Mouse (Mus musculus): ENCODE results near the gene Hspb7. TPM values are rescaled to one million over a fixed set of nuclear protein-coding genes. Genes with fewer than 3 reads are reported as not detected.

The Hspb7 gene
- polyA plus RNA-seq, 1 experiment from 2014 or later, result 5.3 TPM

DNA sequence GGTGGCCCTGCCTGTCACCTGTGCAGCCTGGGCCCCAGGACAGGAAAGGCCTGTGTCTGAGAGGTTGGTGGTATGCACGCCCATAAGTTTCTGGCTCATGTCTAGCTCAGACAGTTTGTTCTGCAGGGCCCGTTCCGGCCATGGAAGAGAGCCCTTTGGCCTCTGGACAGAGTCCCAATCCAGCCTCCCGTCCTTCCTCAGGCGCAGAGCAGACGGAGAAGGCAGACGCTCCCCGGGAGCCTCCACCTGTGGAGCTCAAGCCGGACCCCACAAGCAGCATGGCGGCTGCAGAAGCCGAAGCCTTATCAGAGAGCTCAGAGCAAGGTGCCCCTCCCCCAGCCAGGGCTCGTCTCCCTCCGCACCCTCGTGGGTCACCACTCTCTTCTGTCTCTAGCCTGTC, 42.9 kb downstream of the Hspb7 start:
- 76% methylated on average over 14 of the region's 14 CpGs for WGBS
- Histone ChIP-seq H3K36me3 (ENCODE audit: control insufficient read depth, insufficient read depth, low read length) (peaks cover 30% of the 10 kb centered on the region), H3K4me2 (ENCODE audit: low read depth, low read length) (no peak overlapping the region), H3K9ac (ENCODE audit: low read depth, low read length) (no peak overlapping the region), H3K27ac (ENCODE audit: low read length) (no peak overlapping the region), H3K27me3 (replicated peaks; ENCODE audit: control insufficient read depth, insufficient read depth, low read length) (no peaks in the 10 kb centered on the region), H3K9me3 (ENCODE audit: control insufficient read depth, low read length) (no peaks in the 10 kb centered on the region), H3K4me1 (ENCODE audit: control insufficient read depth, insufficient read depth, low read length) (peaks cover under 1% of the 10 kb centered on the region), H3K4me3 (ENCODE audit: low read length) (no peak overlapping the region)
- no peak for ATAC-seq

DNA sequence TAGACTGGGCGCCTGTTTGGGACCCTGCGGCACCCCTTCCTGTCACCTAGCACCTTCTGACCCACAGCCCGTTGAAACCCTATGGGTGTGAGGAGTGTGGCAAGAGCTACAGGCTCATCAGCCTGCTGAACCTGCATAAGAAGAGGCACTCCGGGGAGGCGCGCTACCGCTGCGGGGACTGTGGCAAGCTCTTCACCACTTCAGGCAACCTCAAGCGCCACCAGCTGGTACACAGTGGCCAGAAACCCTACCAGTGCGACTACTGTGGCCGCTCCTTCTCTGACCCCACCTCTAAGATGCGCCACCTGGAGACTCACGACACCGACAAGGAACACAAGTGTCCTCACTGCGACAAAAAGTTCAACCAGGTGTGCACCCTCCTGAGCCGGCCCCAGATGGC, 44.1 kb downstream of the Hspb7 start:
- Histone ChIP-seq H3K4me1 (ENCODE audit: control insufficient read depth, insufficient read depth, low read length) (peaks cover 5% of the 10 kb centered on the region; the same call in 1 of the 2 replicates), H3K27me3 (replicated peaks; ENCODE audit: control insufficient read depth, insufficient read depth, low read length) (no peaks in the 10 kb centered on the region), H3K9me3 (ENCODE audit: control insufficient read depth, low read length) (no peaks in the 10 kb centered on the region), H3K27ac (ENCODE audit: low read length) (no peak overlapping the region), H3K4me2 (ENCODE audit: low read depth, low read length) (no peak overlapping the region), H3K4me3 (ENCODE audit: low read length) (no peak overlapping the region), H3K9ac (ENCODE audit: low read depth, low read length) (no peak overlapping the region), H3K36me3 (ENCODE audit: control insufficient read depth, insufficient read depth, low read length) (peaks cover 33% of the 10 kb centered on the region)
- no peak for ATAC-seq
- WGBS, result 74% methylated on average over 16 of the region's 16 CpGs

DNA sequence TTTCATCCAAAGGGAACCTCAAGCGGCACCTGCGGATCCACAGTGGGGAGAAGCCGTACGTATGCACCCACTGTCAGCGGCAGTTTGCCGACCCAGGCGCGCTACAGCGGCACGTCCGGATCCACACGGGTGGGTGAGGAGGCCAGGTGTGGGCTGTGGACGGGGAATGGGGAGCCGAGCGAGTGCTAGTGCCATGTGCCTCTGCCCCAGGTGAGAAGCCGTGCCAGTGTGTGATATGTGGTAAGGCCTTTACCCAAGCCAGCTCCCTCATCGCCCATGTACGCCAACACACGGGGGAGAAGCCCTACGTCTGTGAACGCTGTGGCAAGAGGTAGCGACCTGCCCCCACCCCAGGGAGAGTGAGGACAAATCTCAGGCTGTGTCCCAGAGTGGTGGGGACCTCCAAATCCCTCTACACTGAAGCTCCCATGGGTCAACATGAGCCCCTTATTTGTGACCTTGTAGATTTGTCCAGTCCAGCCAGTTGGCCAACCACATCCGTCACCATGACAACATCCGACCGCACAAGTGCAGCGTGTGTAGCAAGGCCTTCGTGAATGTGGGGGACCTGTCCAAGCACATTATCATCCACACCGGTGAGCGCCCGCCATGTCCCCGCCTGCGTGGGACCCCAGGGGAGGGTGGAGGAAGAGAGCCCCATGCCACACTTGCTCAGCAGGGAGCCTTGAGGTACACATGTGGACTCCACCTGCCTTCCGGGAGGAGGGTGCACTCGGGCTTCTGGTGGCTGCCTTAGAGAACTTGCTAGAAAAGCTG, 45.1 kb downstream of the Hspb7 start:
- Histone ChIP-seq H3K4me3 (ENCODE audit: low read length) (no peak overlapping the region), H3K9ac (ENCODE audit: low read depth, low read length) (no peak overlapping the region), H3K4me1 (ENCODE audit: control insufficient read depth, insufficient read depth, low read length) (peaks cover 5% of the 10 kb centered on the region; the same call in 1 of the 2 replicates), H3K4me2 (ENCODE audit: low read depth, low read length) (no peak overlapping the region), H3K27me3 (replicated peaks; ENCODE audit: control insufficient read depth, insufficient read depth, low read length) (no peaks in the 10 kb centered on the region), H3K36me3 (ENCODE audit: control insufficient read depth, insufficient read depth, low read length) (peaks cover 36% of the 10 kb centered on the region), H3K27ac (ENCODE audit: low read length) (no peak overlapping the region), H3K9me3 (ENCODE audit: control insufficient read depth, low read length) (no peaks in the 10 kb centered on the region)
- 90% methylated on average over 34 of the region's 34 CpGs for WGBS
- ATAC-seq, result no peak

DNA sequence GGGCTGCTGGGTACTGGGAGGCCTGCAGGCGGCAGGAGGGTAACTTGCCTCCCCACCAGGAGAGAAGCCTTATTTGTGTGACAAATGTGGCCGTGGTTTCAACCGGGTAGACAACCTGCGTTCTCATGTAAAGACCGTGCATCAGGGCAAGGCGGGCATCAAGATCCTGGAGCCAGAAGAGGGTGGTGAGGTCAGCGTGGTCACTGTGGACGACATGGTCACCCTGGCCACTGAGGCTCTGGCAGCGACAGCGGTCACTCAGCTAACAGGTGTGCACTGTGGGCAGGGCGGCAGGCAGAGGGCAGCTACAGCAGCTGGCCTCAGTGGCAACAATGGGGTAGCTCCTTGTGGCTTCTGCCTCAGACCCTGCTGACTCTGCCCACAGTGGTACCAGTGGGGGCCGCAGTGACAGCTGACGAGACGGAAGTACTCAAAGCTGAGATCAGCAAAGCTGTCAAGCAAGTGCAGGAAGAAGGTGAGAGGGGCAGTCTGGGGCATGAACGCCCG, 45.8 kb downstream of the Hspb7 start:
- H3K27ac ChIP-seq (ENCODE audit: low read length), result no peak overlapping the region
- H3K27me3 ChIP-seq (replicated peaks; ENCODE audit: control insufficient read depth, insufficient read depth, low read length), result no peaks in the 10 kb centered on the region
- ATAC-seq, result no peak
- H3K36me3 ChIP-seq (ENCODE audit: control insufficient read depth, insufficient read depth, low read length), result peaks cover 39% of the 10 kb centered on the region
- H3K4me3 ChIP-seq (ENCODE audit: low read length), result no peak overlapping the region
- H3K4me1 ChIP-seq (ENCODE audit: control insufficient read depth, insufficient read depth, low read length), result peaks cover 5% of the 10 kb centered on the region; the same call in 1 of the 2 replicates
- H3K9ac ChIP-seq (ENCODE audit: low read depth, low read length), result no peak overlapping the region
- 90% methylated on average over 16 of the region's 16 CpGs for WGBS
- no peak overlapping the region for H3K4me2 ChIP-seq (ENCODE audit: low read depth, low read length)
- H3K9me3 ChIP-seq (ENCODE audit: control insufficient read depth, low read length), result no peaks in the 10 kb centered on the region

DNA sequence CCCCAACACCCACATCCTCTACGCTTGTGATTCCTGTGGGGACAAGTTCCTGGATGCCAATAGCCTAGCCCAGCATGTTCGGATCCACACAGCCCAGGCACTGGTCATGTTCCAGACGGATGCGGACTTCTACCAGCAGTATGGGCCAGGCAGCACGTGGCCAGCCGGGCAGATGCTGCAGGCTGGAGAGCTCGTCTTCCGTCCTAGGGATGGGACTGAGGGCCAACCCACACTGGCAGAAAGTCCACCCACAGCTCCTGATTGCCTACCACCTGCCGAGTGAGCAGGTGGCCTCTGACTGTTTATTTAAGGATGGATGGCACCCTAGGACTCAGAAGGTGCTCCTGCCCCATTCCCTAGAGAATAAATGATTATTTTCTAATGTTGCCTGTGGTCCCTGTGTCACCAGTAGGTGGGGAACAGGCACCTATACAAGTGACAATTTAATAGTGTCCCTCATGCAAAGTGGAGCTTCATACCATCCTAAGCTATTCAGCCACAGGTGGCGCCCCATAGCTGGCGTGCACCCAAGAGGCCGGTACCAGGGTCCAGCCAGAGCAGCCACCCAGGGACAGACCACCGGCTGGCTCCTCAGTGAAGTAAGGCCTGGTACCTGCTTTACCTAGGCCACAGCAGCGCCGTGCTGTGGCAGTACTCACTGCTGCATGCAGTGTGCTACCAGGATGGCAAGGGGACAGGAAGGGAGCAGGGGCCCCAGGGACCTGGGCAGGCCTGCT, 46.4 kb downstream of the Hspb7 start:
- H3K4me1 ChIP-seq (ENCODE audit: control insufficient read depth, insufficient read depth, low read length), result peaks cover 5% of the 10 kb centered on the region; the same call in 1 of the 2 replicates
- WGBS, result 81% methylated on average over 15 of the region's 15 CpGs
- no peak overlapping the region for H3K27ac ChIP-seq (ENCODE audit: low read length)
- no peak overlapping the region for H3K4me2 ChIP-seq (ENCODE audit: low read depth, low read length)
- ATAC-seq, result no peak
- H3K27me3 ChIP-seq (replicated peaks; ENCODE audit: control insufficient read depth, insufficient read depth, low read length), result no peaks in the 10 kb centered on the region
- H3K36me3 ChIP-seq (ENCODE audit: control insufficient read depth, insufficient read depth, low read length), result peaks cover 45% of the 10 kb centered on the region
- H3K9ac ChIP-seq (ENCODE audit: low read depth, low read length), result no peak overlapping the region
- H3K9me3 ChIP-seq (ENCODE audit: control insufficient read depth, low read length), result no peaks in the 10 kb centered on the region
- H3K4me3 ChIP-seq (ENCODE audit: low read length), result no peak overlapping the region

DNA sequence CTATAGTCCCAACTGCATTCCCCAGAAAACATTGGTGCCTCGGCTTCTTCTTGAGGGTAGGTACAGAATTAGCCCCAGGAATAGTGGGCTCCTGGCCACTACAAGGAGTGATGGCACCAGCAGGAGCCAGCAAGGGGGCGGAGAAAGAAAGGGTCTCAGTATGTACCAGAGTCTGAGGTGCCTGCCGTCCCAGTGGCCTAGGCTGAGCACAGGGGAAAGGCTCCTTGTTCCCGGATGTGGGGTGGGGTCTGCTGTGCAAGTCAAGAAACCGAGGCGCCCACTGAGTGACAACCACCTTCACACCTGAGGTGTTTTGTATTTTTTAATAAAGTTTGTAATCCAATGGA, 47.0 kb downstream of the Hspb7 start:
- Histone ChIP-seq H3K36me3 (ENCODE audit: control insufficient read depth, insufficient read depth, low read length) (peaks cover 51% of the 10 kb centered on the region), H3K27ac (ENCODE audit: low read length) (no peak overlapping the region), H3K27me3 (replicated peaks; ENCODE audit: control insufficient read depth, insufficient read depth, low read length) (no peaks in the 10 kb centered on the region), H3K9me3 (ENCODE audit: control insufficient read depth, low read length) (no peaks in the 10 kb centered on the region), H3K9ac (ENCODE audit: low read depth, low read length) (no peak overlapping the region), H3K4me2 (ENCODE audit: low read depth, low read length) (no peak overlapping the region), H3K4me1 (ENCODE audit: control insufficient read depth, insufficient read depth, low read length) (peaks cover 5% of the 10 kb centered on the region; the same call in 1 of the 2 replicates), H3K4me3 (ENCODE audit: low read length) (no peak overlapping the region)
- WGBS, result 84% methylated on average over 6 of the region's 6 CpGs
- ATAC-seq, result no peak

DNA sequence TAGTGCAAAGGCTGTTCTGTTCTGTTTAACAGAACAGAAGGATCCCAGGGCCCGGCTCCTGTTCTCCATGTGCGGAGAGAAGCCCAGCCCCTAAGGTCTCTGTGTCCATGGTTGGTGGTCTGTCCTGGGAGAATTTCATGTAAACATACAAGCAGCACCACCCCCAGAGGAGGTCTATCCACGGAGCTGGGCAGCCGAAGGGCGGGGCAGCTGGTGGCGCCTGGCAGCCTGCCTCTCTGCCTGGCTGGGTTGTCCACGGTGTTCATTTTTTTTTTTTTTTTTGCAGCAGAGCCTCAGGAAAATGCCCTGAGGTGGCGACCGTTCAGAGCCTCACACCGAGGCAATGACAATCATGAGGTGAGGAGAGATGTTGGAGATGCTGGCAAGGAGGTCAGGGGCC, 48.0 kb downstream of the Hspb7 start:
- 0 out of 2 replicates have a peak, but pooled peaks have one; percentile 36 for ATAC-seq
- Histone ChIP-seq H3K4me2 (ENCODE audit: low read depth, low read length) (no peak overlapping the region), H3K9ac (ENCODE audit: low read depth, low read length) (no peak overlapping the region; the same call in 1 of the 2 replicates), H3K9me3 (ENCODE audit: control insufficient read depth, low read length) (no peaks in the 10 kb centered on the region), H3K27me3 (replicated peaks; ENCODE audit: control insufficient read depth, insufficient read depth, low read length) (no peaks in the 10 kb centered on the region), H3K4me3 (ENCODE audit: low read length) (no peak overlapping the region), H3K27ac (ENCODE audit: low read length) (no peak overlapping the region), H3K4me1 (ENCODE audit: control insufficient read depth, insufficient read depth, low read length) (peaks cover 5% of the 10 kb centered on the region; the same call in 1 of the 2 replicates), H3K36me3 (ENCODE audit: control insufficient read depth, insufficient read depth, low read length) (peaks cover 59% of the 10 kb centered on the region)
- WGBS, result 36% methylated on average over 10 of the region's 10 CpGs

DNA sequence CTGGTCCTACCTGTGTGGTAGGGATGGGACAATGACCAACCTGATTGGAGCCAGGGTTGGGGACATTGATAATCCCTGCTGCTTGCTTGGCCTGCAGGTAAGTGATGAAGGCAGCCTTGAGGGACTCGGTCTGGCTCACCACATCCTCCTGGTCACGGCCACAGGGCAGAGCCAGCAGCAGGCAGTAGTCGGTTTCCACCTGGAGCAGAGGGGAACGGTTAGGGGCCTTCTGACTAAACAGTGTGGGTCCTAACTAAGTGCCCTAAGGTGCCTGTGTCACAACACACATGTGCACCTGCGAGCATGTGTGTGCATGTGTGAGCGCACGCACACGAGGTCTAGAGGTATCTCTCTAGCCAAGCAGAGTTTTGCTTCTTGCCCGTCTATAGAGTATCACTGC, 48.8 kb downstream of the Hspb7 start:
- ATAC-seq, result no peak
- peaks cover 12% of the 10 kb centered on the region for H3K4me1 ChIP-seq (ENCODE audit: control insufficient read depth, insufficient read depth, low read length)
- H3K9me3 ChIP-seq (ENCODE audit: control insufficient read depth, low read length), result no peaks in the 10 kb centered on the region
- 88% methylated on average over 9 of the region's 9 CpGs for WGBS
- H3K4me2 ChIP-seq (ENCODE audit: low read depth, low read length), result no peak overlapping the region
- peaks cover 65% of the 10 kb centered on the region for H3K36me3 ChIP-seq (ENCODE audit: control insufficient read depth, insufficient read depth, low read length)
- no peak overlapping the region for H3K27ac ChIP-seq (ENCODE audit: low read length)
- H3K4me3 ChIP-seq (ENCODE audit: low read length), result no peak overlapping the region
- no peak overlapping the region for H3K9ac ChIP-seq (ENCODE audit: low read depth, low read length)
- H3K27me3 ChIP-seq (replicated peaks; ENCODE audit: control insufficient read depth, insufficient read depth, low read length), result no peaks in the 10 kb centered on the region

DNA sequence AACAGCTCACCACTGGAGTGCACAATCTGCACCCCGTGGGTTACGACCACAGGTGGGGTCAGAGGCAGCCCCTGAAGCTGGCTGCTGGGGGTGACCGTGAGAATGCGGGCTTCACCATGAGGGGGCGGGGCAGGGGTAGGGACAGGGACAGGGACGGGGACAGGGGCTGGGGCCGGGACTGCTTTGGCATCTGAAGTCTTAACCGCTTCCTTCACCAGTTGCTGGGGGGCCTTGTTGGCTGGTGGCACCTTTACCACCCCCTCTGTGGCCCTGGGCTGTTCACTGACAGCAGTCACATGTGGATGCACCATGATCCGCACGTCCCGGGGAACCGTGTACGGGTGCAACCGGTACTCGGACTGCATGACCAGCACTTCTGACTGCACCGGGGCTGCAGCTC, 50.9 kb downstream of the Hspb7 start:
- WGBS, result 96% methylated on average over 16 of the region's 16 CpGs
- H3K9ac ChIP-seq (ENCODE audit: low read depth, low read length), result no peak overlapping the region

More for the DNA sequence above, 50.9 kb downstream of the Hspb7 start:
- H3K27ac ChIP-seq (ENCODE audit: low read length), result no peak overlapping the region
- H3K4me1 ChIP-seq (ENCODE audit: control insufficient read depth, insufficient read depth, low read length), result peaks cover 13% of the 10 kb centered on the region
- no peak overlapping the region for H3K4me3 ChIP-seq (ENCODE audit: low read length)
- H3K36me3 ChIP-seq (ENCODE audit: control insufficient read depth, insufficient read depth, low read length), result peaks cover 63% of the 10 kb centered on the region
- no peaks in the 10 kb centered on the region for H3K9me3 ChIP-seq (ENCODE audit: control insufficient read depth, low read length)
- H3K27me3 ChIP-seq (replicated peaks; ENCODE audit: control insufficient read depth, insufficient read depth, low read length), result no peaks in the 10 kb centered on the region
- H3K4me2 ChIP-seq (ENCODE audit: low read depth, low read length), result no peak overlapping the region
- no peak for ATAC-seq

Measured in intestine, embryonic 16.5 days (tissue).